Mouse (Mus musculus): ENCODE results near the gene Nat10. TPM values are rescaled to one million over a fixed set of nuclear protein-coding genes. Genes with fewer than 3 reads are reported as not detected.

Nat10 gene
- polyA plus RNA-seq, 1 experiment: 70.1 TPM

DNA sequence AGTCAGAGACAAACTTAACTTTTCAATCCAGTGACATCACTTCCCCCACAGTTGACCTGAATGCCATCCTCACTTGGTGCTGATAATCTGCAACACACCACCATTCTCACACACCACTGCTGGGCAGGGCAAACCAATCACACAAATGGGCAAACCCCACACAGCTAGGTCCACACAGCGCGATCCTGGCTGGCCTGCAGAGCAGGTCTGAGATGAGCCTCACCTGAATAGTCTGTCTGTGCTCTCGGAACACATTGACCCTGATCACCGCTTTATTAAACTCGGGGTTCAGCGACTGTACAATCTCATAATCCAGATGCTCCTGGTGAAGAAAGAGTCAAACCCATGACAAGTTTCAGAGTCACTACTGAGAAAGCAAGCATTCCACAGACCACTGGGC lies 18.2 kb downstream of the Nat10 start:
- TF ChIP-seq CTCF (IDR thresholded peaks at IDR 0.05; ENCODE audit: borderline replicate concordance, control insufficient read depth, extremely low read depth, insufficient read depth, low read length, poor library complexity) (no peak), POLR2A (IDR thresholded peaks at IDR 0.05; ENCODE audit: control insufficient read depth, extremely low read depth, insufficient read depth, low read length, poor library complexity) (no peak)
- no peak for DNase-seq
- Histone ChIP-seq H3K27ac (ENCODE audit: control insufficient read depth, insufficient read depth, low read length) (no peak overlapping the region), H3K4me1 (replicated peaks; ENCODE audit: control insufficient read depth, insufficient read depth, low read length) (no peaks in the 10 kb centered on the region), H3K27me3 (ENCODE audit: control insufficient read depth, insufficient read depth, low read length) (no peaks in the 10 kb centered on the region), H3K4me3 (ENCODE audit: control insufficient read depth, insufficient read depth, low read length) (no peak overlapping the region), H3K36me3 (ENCODE audit: control insufficient read depth, insufficient read depth, low read length) (no peaks in the 10 kb centered on the region)
- WGBS: 98% methylated on average over 6 of the region's 6 CpGs

DNA sequence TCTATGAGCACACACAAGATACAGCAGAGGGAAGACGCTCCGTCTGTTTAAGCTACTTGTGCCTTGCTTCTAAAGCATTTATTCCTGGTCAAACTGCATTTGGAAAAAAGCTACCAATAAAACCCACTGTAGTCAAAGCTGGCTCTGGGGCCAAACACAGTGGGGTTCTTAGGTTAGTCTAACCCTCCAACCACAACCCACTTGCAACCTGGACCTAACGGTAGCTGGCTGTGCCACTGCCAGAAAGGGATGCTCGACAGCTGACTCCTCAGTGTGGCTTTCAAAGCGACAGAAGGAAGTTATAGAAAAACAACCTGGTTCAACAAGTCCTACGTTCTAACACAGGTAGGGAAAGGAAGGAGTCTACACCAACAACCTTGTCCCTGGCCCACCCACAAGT lies 29.6 kb downstream of the Nat10 start:
- Histone ChIP-seq H3K36me3 (ENCODE audit: control insufficient read depth, insufficient read depth, low read length) (0 out of 2 replicates have a peak, but pooled peaks cover 3% of the 10 kb centered on the region), H3K4me3 (ENCODE audit: control insufficient read depth, insufficient read depth, low read length) (no peak overlapping the region), H3K4me1 (replicated peaks; ENCODE audit: control insufficient read depth, insufficient read depth, low read length) (no peaks in the 10 kb centered on the region), H3K27ac (ENCODE audit: control insufficient read depth, insufficient read depth, low read length) (no peak overlapping the region), H3K27me3 (ENCODE audit: control insufficient read depth, insufficient read depth, low read length) (no peaks in the 10 kb centered on the region)
- 95% methylated on average over 6 of the region's 6 CpGs for WGBS
- TF ChIP-seq CTCF (IDR thresholded peaks at IDR 0.05; ENCODE audit: borderline replicate concordance, control insufficient read depth, extremely low read depth, insufficient read depth, low read length, poor library complexity) (no peak), POLR2A (IDR thresholded peaks at IDR 0.05; ENCODE audit: control insufficient read depth, extremely low read depth, insufficient read depth, low read length, poor library complexity) (no peak)
- DNase-seq: no peak

DNA sequence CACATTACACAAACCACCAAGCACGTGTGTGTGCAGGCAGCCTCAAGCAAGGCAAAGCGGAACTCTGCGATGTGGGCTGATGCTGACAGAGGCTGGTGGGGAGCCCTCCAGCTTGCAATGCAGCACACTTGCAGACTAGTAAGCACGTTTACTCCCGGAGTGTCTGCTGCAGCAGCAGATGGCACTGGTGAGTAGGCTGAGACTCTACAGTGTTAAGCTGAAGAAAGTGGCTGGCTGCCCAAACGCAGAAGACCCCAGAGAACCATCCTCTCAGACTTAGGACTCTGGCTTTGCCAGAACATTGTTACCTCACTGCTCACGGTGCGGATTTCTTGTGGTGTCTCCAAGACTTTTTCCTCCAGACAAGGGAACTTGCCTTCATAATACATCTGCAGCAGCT lies 30.1 kb downstream of the Nat10 start:
- H3K27ac ChIP-seq (ENCODE audit: control insufficient read depth, insufficient read depth, low read length): no peak overlapping the region
- H3K36me3 ChIP-seq (ENCODE audit: control insufficient read depth, insufficient read depth, low read length): 0 out of 2 replicates have a peak, but pooled peaks cover 3% of the 10 kb centered on the region
- H3K4me1 ChIP-seq (replicated peaks; ENCODE audit: control insufficient read depth, insufficient read depth, low read length): no peaks in the 10 kb centered on the region
- H3K4me3 ChIP-seq (ENCODE audit: control insufficient read depth, insufficient read depth, low read length): no peak overlapping the region
- no peak for TF ChIP-seq POLR2A (IDR thresholded peaks at IDR 0.05; ENCODE audit: control insufficient read depth, extremely low read depth, insufficient read depth, low read length, poor library complexity)
- TF ChIP-seq CTCF (IDR thresholded peaks at IDR 0.05; ENCODE audit: borderline replicate concordance, control insufficient read depth, extremely low read depth, insufficient read depth, low read length, poor library complexity): no peak
- WGBS: 96% methylated on average over 8 of the region's 8 CpGs
- H3K27me3 ChIP-seq (ENCODE audit: control insufficient read depth, insufficient read depth, low read length): no peaks in the 10 kb centered on the region
- no peak for DNase-seq

DNA sequence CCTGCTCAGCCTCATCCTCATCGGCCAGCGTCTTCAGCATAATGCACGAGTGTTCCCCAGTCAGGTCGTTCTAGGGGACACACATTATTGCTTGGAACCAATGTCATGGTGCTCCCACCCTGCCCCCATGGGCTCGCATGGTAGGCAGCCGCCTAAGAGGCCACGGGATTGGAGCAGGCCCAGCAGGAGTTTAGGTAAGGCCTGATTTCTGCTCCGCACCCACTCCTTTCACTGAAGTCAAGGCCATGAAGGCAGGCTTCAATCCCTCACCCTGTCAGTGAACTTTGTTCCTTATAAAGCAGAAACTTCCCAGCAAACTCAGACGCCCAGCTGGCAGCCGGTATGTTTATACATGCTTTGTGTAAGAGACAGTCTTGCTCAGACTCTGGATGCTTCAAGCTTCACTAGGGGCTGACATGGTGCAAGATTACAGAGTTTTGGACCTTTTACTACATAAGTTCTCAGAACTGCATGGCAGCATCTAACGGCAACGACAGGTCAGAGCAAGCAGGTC lies 33.0 kb downstream of the Nat10 start:
- H3K27ac ChIP-seq (ENCODE audit: control insufficient read depth, insufficient read depth, low read length): no peak overlapping the region

DNA sequence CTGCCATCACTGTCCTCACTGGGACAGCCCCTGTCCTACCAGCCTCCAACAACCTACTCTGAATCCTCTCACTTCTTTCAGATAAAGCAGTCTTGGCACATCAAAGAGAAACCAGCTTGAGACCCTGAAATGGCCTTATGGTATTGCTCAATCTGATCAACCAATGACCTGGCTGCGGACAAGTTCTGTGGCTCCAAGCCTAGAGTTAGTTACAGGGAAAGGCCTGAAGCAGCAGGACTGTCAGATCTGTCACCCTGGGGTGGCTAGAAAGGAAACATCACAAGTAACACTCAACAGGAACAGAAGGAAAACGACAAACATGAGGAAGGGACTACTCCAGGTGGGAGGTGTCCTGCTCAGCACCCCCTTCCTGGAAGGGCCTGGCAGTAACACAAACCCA lies 36.5 kb downstream of the Nat10 start:
- TF ChIP-seq CTCF (IDR thresholded peaks at IDR 0.05; ENCODE audit: borderline replicate concordance, control insufficient read depth, extremely low read depth, insufficient read depth, low read length, poor library complexity): no peak
- TF ChIP-seq POLR2A (IDR thresholded peaks at IDR 0.05; ENCODE audit: control insufficient read depth, extremely low read depth, insufficient read depth, low read length, poor library complexity): no peak
- H3K4me3 ChIP-seq (ENCODE audit: control insufficient read depth, insufficient read depth, low read length): no peak overlapping the region
- DNase-seq: no peak
- no peak overlapping the region for H3K27ac ChIP-seq (ENCODE audit: control insufficient read depth, insufficient read depth, low read length)
- H3K4me1 ChIP-seq (replicated peaks; ENCODE audit: control insufficient read depth, insufficient read depth, low read length): no peaks in the 10 kb centered on the region
- H3K27me3 ChIP-seq (ENCODE audit: control insufficient read depth, insufficient read depth, low read length): no peaks in the 10 kb centered on the region
- 95% methylated on average over 2 of the region's 2 CpGs for WGBS
- H3K36me3 ChIP-seq (ENCODE audit: control insufficient read depth, insufficient read depth, low read length): no peaks in the 10 kb centered on the region

More for the DNA sequence above, 33.0 kb downstream of the Nat10 start:
- no peaks in the 10 kb centered on the region for H3K27me3 ChIP-seq (ENCODE audit: control insufficient read depth, insufficient read depth, low read length)
- no peak overlapping the region for H3K4me3 ChIP-seq (ENCODE audit: control insufficient read depth, insufficient read depth, low read length)
- DNase-seq: no peak
- WGBS: 94% methylated on average over 12 of the region's 12 CpGs
- no peaks in the 10 kb centered on the region for H3K36me3 ChIP-seq (ENCODE audit: control insufficient read depth, insufficient read depth, low read length)
- TF ChIP-seq CTCF (IDR thresholded peaks at IDR 0.05; ENCODE audit: borderline replicate concordance, control insufficient read depth, extremely low read depth, insufficient read depth, low read length, poor library complexity) (no peak), POLR2A (IDR thresholded peaks at IDR 0.05; ENCODE audit: control insufficient read depth, extremely low read depth, insufficient read depth, low read length, poor library complexity) (no peak)
- no peaks in the 10 kb centered on the region for H3K4me1 ChIP-seq (replicated peaks; ENCODE audit: control insufficient read depth, insufficient read depth, low read length)

DNA sequence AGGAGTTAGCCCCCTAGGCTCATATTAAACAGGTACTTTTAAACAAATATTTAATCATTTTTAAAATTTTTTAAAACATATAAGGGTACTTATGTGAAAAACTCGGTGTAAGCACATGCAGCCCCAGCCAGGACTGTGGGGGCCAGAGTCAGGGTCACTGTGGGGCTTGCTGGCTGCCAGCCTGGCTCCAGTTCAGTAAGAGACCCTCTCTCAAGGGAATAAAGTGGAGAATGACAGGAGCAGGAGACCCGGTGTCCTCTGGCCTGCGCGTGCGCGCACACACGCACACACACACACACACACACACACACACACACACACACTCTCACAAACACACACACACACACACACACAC lies 41.8 kb downstream of the Nat10 start:
- 98% methylated on average over 7 of the region's 7 CpGs for WGBS
- no peaks in the 10 kb centered on the region for H3K4me1 ChIP-seq (replicated peaks; ENCODE audit: control insufficient read depth, insufficient read depth, low read length)
- no peaks in the 10 kb centered on the region for H3K27me3 ChIP-seq (ENCODE audit: control insufficient read depth, insufficient read depth, low read length)
- H3K4me3 ChIP-seq (ENCODE audit: control insufficient read depth, insufficient read depth, low read length): no peak overlapping the region
- no peak overlapping the region for H3K27ac ChIP-seq (ENCODE audit: control insufficient read depth, insufficient read depth, low read length)
- DNase-seq: no peak
- H3K36me3 ChIP-seq (ENCODE audit: control insufficient read depth, insufficient read depth, low read length): peaks cover 17% of the 10 kb centered on the region; the same call in 1 of the 2 replicates
- TF ChIP-seq CTCF (IDR thresholded peaks at IDR 0.05; ENCODE audit: borderline replicate concordance, control insufficient read depth, extremely low read depth, insufficient read depth, low read length, poor library complexity): no peak
- TF ChIP-seq POLR2A (IDR thresholded peaks at IDR 0.05; ENCODE audit: control insufficient read depth, extremely low read depth, insufficient read depth, low read length, poor library complexity): no peak

Measured in thymus, adult 2 months (tissue).